Mouse (Mus musculus): ENCODE data around the gene Krt39.

Gene Krt39

DNA sequence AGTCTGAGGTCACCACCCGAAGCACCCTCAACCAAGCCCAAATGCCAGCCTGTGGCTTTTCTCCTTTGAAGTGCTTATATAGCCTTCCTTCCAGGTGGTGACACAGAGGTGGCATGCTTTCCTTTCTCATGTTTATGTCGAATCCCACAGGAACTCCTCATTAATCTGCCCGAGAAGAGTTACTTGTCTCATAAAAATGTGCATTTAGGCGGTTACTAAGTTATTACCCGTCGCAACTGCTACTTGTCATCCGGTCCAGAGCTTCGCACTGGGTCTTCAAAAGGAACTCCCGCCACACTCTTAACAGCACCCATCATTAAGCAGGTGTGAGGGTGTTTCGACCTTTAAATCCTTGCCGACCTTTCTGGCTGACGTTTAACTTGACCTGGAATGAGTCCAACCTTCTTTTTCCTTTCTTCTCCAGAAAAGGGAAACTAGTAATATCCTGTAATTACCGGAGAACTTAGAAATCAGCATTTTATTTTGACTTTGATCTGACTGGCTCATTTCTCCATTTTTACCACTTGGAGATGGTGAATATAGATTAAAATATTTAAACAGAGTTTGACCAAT lies at the start of gene Krt39:
Gene Krt39, minus strand, starts transcription at position 51 of the 573 bp plus-strand sequence.
- DNase-seq (ENCODE audit: low read depth, low spot score) = no peak

DNA sequence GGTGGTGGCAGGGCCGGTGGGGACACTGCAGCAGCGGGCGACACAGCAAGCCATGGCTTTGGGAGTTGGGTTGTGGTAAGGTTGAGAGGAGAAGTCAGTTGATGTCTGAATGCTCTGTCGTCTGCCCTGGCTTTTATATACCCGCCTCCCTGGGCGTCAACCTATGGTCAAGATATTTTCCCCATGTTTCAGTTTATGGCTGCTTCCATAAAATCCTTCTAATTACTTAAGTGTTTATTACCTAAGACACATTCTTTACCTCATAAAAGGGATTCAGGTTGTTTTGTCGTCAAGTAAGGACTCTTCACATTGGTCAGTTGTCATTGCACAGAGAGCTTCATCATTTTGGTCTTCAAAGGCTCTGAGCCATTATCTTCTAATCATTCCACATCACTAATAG lies 45.4 kb upstream of the Krt39 start, which contains the start of gene Krtap3-1:
Gene Krtap3-1, minus strand, starts transcription at position 101 of the 400 bp plus-strand sequence.
- DNase-seq (ENCODE audit: low read depth, low spot score) = no peak

DNA sequence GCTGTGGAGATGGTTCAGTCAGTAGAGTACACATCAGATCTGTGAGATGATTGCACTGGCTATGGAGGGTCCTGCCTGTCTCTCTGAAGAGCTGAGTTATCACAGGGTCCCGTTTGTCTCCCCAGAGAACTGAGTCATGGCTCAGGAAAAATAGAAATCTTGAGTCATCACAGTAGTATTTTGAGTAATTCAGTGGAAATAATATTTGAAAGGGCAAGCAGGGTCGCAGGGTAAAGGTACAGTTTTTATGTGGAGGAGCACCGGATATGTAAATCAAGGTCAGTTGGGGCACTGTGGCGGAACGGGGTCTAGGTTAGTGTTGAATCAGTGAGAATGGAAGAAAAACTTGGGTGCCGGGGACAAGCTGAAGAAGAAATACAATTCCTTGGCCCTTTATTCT lies 41.4 kb upstream of the Krt39 start:
- no peak for DNase-seq (ENCODE audit: low read depth, low spot score)

DNA sequence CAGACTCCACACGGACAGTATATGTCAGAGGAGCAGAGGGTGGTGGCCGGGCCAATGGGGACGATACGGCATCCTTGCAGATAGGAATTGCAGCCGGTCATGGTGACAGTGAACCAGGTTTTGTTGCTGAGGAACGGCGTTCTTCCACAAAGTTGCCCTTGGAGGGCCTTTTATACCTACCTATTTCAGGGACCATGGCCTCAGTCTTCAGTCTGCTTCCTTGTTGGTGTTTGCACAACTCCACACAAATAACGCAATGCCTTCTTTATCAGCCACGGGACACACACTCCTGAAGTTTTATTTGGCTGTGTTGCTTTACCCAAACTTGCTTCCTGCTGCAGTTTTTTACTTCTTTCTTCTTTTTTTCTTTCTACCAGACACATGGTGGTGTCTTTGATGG lies 38.2 kb upstream of the Krt39 start, which contains the start of gene Gm11939:
Gene Gm11939, minus strand, starts transcription at position 101 of the 400 bp plus-strand sequence.
- no peak for DNase-seq (ENCODE audit: low read depth, low spot score)

DNA sequence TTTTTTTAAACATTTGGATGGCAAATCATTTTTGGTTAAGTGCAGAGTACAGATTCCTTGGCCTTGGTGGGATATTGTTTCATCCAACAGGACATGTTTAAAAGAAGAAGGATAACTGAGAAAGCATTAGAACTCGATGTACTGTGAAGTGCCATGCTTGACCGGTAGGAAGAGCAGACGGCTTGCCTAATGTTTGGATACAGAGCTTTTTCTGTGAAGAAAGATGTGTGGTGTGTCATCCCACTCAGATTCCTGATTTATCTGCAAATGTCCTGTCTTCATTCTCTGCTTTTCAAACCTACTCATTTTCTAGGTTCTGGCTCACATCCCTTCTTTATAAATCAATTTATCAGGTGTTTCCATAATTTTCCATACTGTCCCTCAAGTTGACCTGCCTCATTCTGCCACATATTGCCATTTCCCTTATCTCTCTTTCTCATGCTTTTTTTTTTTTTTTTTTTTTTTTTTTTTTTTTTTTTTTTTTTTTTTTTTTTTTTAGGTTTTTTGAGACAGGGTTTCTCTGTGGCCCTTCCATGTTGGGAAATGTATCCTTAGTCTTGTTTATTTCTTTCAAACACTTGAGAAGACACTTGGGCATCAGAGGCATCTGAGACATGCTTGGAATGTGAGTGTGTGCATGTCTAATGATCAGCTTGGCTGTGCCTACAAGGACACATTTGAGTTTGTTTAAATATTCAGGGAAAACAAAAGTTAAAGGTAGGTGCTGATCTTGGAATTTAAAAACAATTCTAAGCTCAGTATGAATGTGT lies 37.0 kb upstream of the Krt39 start:
- DNase-seq (ENCODE audit: low read depth, low spot score) = no peak

DNA sequence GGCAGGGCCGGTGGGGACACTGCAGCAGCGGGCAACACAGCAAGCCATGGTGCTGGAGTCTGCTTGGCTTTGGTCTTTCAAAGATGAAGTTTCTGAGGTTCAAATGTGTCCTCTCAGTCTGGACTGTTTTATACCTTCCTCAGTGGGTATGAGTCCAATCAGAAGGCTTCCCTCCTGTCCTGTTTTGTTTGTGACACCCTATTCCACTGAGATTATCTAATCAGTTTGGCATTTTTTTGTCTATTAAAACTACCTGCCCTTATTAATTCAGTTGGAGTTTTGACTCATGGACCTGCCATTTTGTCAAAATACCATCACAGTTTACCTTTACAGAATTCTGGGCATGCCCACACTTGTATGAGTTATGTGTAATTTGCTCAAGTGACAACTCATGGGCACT lies 35.6 kb upstream of the Krt39 start, which contains the start of gene Krtap3-2:
Gene Krtap3-2, minus strand, starts transcription at position 101 of the 400 bp plus-strand sequence.
- DNase-seq (ENCODE audit: low read depth, low spot score) = no peak

DNA sequence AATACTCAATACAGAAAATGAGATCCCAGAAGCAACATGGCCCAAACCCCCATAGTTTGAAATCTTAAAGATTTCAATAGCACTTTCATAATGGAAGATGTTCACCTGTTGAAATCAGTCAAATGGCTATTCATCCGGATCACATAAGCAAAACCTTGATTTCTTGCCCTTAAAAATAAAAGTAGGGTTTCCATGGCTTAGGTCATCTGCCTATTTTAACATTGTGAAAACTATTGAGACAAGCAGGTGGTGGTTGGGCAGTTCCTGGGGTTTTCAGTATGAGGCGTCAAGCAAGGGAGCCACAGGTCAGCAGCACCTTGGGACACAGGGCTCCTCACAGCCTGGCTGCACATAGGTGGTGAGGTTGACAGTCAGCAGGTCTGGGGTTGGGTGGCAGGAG lies 35.1 kb upstream of the Krt39 start:
- no peak for DNase-seq (ENCODE audit: low read depth, low spot score)

DNA sequence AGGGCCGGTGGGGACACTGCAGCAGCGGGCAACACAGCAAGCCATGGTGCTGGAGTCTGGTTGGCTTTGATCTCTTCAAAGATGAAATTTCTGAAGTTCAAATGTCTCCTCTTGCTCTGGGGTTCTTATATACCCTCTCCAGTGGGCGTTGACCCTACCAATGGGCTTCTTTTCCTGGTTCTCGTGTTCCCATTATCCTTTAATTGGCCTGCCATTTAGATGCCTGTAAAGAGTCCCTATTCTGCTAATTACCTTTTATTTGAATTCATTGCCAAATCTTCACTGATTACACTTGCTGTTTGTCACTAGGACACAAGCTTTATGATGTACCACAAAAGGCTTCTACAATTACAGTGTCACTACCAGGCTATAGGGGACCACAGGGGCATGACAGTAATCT lies 29.6 kb upstream of the Krt39 start, which contains the start of gene Krtap3-3:
Gene Krtap3-3, minus strand, starts transcription at position 101 of the 400 bp plus-strand sequence.
- no peak for DNase-seq (ENCODE audit: low read depth, low spot score)

DNA sequence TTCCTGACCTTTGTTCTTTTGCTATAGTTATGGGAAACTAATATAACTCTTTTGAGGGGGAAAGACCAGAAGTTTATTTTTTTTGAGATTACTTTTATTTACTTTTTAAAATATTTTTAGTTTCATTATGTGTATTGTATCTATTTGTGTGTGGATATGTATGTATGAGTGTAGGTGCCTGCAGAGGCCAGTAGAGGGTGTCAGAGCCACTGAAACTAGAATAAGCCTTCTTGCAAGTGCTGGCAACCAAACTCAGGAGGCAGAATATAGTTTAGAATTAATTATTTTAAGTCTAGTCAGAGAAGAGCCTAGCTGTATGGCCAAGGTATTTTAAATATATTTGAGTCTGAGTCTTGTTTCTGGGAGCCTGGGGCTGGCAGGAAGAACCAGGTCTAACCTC lies 26.8 kb upstream of the Krt39 start:
- peak; percentile 31 for DNase-seq (ENCODE audit: low read depth, low spot score)

DNA sequence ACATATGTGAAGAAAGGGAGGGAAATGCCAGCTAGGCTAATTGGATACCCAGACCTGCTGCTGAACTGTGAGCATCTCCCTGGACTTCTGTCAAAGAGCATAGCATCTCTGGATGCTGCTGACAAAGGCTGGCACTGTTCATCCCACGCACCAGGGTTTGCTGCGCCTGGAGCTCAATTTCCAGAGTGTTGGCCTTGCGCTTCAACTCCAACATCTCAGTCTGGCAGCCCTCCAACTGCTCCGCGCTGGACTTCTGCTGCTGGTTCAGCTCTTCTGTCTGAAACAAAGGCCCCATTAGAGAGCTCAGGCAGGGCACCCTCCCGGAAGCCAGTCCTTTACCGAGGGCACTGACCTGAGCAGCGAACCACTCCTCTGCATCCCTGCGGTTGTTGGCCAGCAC lies 18.6 kb upstream of the Krt39 start:
- no peak for DNase-seq (ENCODE audit: low read depth, low spot score)

DNA sequence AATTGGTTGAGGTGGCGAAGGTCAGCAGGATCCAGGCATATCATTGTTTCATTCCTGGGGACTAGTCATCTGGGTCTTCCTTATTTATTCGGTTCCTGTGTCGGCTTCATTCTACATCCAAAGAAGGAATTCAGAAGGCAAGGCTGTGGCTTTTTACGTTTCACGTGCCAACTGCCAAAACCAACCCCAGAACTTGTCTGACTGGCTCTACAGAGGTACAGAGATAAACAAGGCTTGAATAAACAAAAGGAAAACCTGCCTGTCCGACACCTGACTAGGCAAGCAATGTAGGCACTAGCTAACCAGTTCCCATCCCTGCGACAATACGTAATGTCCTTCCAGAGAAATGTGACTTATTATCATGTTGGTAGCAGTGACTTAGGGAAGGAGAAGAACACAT lies 7.0 kb downstream of the Krt39 start:
- DNase-seq (ENCODE audit: low read depth, low spot score) = no peak

DNA sequence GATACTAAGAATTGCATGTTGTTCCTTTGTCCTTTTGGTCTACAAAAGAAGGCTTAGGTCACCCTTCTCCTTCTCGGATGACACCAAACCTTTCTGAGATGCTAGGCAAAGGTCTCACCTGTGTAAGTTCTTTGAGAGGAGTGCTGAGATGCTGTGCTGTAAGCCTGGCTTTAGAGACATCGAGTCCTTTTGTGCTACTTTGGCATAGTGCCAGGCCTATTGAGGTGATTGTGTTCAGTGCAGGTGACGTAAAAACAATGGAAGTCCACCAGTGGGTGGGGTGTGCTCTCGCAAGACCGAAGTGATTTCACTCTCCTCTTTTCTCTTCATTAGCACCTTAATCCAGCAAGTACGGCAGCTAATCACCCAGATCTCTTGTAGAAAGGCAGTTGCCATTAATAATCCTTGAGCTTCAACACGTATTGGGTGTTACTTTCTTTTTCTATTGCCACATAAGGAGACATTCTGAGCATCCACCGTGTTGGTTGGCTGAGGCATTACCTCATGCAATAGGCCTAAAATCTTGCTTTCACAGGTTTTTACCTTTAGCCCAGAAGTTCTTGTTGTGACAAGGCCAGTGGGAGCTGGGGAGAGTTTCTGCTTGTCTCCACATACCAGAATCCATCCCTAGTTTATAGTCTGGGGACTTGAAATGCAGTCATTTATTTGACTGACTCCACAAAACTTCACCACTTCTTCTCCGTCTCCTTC lies 20.9 kb downstream of the Krt39 start:
- DNase-seq (ENCODE audit: low read depth, low spot score) = peak; percentile 48

DNA sequence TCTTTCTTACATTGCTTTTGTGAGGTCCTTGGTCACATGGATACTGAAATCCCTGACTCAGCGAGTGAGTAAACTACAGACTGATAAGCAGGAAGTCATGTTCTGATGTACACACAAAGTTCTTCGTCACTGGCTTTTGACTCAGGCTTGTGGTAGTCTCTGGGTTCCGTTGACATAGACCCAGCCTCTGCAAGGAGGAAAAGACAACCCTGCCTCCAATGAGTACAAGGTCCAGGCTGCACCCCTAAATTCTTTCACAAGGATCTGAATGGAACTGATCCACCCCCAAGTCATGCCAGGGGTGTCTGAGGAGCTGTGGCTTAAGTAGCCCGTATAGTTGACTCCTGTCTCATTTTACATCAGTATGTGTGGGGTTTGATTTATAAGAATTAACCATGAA lies 24.7 kb downstream of the Krt39 start:
- DNase-seq (ENCODE audit: low read depth, low spot score) = no peak

DNA sequence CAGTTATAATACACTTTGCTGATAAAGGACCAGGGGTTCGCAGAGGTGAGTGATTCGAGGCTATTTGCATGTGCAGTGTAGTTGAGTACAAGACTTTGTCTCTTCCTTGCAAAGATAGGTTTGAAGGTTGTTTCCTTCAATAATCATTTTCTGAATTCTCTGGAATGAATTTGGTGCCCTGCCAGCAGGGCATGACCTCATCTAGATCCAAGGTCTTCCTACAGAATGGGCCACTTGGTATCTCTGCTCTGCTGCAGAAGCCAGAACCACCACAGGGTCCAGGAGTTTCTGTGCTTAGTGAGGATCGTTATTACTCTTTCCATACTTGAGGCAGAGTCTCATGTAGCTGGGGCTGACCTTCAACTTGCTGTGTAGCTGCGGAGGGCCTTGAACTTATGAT lies 26.4 kb downstream of the Krt39 start:
- DNase-seq (ENCODE audit: low read depth, low spot score) = no peak

DNA sequence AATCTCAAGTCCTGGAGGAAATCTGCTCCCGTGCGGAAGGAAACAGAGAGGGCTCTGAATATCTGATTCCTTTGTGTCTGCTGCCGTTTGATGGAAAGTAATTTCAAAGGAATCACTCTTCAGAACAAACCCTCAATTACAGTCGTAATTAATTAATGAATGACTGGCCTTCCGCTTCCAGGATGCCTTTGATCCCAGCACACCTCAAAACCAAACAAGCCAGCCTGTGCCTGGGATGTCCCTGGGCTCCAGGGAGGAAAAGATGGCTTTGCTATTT lies 27.6 kb downstream of the Krt39 start:
- DNase-seq (ENCODE audit: low read depth, low spot score) = peak; percentile 53

DNA sequence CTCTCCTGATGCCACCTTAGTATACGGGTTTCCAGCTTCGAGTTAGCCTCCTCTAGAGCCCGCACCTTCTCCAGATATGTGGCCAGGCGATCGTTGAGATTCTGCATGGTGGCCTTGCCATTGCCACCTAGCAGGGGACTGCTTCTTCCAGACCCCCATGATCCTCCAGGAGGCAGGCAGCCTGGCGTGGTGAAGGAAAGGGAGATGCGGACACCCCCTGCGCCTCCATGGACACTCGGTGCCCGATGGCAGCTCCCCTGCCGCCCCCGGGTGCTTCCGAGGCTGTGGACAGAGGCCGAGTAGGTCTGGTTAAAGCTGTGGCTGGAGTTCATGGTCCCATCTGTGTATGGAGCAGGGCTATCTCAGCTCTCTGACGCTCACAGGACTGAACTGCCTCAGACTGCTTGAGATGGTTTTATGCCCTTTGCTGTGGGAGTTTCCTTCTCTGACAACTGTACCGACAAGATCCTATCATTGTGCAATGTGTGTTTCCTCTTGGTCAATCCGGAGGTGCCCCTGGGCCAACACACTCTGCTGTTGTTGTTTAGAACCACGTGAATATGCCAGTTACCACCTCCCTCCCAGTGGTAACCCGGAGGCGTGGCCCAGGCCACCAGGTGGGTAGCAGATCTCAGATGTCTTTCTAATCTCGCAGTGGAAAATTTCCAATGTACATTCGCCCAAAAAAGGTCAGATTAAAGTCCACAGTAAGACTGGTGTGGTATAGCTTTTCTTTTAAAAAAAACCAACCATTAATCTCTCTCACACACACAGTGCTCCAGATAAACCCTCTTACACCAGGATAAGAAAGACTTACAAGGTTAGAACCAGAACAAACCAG lies 28.2 kb downstream of the Krt39 start, which contains the start of gene Krt23:
Gene Krt23, minus strand, starts transcription at position 405 of the 841 bp plus-strand sequence.
- DNase-seq (ENCODE audit: low read depth, low spot score) = peak; percentile 3

DNA sequence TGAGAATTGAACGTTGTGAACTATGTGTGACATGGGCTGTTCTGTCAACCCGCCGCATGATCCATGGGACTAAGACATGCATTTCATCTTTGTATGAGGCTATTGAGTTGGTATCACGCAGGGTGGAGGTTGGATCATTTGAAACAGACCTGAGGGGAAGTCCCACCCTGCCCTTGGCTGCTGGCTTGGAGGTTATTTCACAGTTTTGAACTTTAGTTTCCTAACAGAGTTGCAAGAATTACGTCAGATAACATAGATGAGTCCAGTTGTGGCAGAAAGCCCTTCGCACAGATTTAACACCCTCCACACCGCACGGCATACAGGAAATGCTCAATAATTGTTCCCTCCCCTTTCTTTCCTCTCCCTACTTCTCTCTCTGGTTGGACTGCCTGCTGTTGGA lies 30.1 kb downstream of the Krt39 start:
- no peak for DNase-seq (ENCODE audit: low read depth, low spot score)

DNA sequence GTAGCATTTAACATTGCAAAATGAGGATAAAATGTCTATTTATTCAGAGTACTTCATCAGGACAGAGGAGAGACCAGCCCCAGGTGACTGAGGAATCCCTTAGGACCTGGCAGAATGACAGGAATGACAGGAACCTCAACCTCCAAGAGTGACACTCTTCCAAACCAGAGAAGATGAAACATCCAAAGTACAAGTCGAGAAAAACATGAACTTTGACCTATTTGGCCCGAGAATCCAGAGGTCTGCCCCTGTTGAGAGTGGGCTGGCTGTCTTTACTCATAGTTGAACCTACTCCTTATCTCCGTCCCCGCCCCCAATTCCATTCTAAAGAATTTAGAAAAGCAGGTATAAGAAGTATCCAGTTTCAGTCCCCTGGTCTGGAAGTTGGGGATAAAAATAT lies 30.5 kb downstream of the Krt39 start:
- DNase-seq (ENCODE audit: low read depth, low spot score) = no peak

DNA sequence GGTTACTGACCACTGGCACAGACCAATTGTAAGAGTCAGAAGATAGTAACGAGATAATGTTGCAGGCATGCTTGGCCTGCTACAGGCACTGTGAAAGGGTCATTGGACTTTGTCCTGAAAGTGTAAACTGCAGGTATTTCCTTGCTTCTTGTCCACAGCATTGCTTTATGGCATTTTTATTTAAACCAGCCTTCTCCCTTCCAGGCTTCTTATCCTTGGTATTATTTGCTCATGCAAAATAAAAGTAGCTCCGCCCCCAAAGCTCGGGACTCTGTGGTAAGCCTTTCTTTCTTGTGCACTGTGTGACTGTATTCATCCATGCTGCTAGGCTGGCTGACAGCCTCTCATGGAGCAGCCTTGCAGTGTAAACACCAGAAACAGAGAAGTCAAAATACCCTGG lies 31.9 kb downstream of the Krt39 start:
- no peak for DNase-seq (ENCODE audit: low read depth, low spot score)

DNA sequence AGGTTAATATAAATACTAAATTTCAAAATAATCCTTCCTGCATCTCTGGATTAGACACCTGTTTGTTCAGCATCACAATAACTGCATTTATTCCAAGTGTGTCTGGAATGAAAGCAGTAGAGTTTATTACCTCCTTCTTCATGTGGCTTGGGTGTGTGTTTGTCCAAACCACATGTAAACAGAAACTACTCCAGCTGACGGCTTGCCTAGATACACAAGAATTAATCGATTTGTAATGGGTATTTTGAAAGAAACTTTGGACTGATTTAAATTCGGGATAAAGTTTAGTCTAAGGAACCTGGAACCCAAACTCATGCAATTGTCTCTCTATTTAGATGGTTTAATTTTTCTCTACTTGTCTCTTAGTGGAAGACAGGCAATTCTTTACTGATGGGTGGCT lies 46.2 kb downstream of the Krt39 start:
- DNase-seq (ENCODE audit: low read depth, low spot score) = no peak

DNA sequence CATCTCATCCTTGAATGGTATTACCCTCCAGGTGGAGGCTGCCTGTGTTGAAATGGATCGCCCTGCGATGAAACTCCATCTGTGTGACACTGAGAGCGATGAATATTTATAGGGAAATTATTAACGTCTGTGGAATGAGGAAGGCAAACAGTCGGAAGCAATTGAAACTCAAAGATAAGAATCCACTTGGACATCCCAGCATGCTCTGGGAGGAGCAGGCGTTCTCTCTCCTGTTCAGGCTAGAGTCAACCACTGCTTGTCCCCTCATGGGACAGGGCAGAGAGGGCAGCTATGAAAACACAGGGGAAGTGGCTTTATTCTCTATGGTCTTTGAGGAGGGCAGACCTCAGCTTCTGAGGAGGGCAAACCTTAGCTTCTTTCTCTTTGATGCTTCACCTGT lies 47.7 kb downstream of the Krt39 start:
- no peak for DNase-seq (ENCODE audit: low read depth, low spot score)

DNA sequence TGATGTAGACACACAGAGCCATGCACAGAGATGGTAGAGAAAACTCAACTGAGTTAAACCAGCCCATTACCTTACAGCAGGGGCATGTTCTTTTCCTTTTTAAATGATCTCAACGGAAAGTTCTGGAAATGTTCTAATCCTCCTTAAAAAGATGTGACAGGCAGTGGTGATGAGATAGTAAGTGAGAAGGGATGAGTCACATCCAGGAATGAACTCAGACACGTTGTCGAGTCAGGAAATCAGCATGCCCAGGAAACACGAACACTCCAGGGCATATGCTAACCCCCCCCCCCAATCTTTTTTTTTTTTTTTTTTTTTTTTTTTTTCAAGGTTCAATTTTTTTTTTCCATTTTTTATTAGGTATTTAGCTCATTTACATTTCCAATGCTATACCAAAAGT lies 48.7 kb downstream of the Krt39 start:
- DNase-seq (ENCODE audit: low read depth, low spot score) = no peak
